Mouse (Mus musculus) right cerebral cortex, adult 2 months (tissue): ENCODE measurements around the gene Hdac7.

Source experiments
- DNase-seq, 2 experiments: peaks; one replicate each; pipeline ENCODE4 v3.0.0; 2021 to 2022; ENCODE audit warnings: low spot score in 2 of 2

The Hdac7 gene

DNA sequence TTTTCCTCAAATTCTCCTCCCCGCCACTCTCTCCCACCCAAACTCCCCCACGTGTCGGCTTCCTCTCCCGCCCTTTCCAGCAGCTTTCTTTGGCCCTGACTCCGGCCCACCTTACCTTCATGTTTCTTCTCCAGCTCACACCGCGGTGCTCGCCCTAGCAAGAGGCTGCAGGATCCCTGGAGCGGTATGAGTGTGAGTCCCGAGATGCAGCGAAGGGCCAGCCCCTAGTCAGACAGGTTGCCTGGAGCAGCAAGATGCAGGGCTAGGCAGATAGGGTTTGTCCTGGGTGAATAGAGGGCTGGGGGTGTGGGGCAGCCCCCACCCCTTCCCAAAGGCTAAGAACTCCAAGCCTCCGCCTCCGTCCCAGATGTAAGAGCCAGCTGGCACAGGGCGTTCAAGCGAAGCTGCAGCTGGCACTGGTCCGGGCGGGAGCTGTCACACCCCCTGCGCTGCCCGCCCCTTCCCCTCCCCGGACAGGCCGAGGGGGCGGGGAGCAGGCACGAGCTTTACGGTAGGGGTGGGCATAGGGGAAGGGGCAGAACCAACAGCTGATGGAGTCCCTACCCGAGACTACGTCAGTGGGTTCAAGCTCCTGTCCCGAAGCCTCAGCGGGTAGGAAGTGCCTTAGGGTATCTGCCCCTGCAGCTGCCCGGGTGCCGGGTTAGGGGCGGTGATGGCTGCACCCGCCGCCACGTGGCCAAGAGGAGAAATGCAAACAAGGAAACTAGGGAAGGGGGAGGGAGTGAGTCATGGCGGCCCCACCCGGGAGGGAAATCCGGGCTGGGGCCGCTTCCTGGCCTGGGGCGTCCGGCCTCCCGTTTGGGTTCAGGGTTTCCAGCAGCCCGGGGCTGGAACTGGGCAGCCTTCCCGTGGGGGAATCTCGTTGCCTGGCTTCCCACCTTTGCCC lies 76.8 kb downstream of the Hdac7 start, which contains the start of gene Rapgef3:
Gene Rapgef3 (minus strand): TSS at position 693 of the 907 bp plus-strand sequence.
- peak; percentile 61 to 77 for DNase-seq

DNA sequence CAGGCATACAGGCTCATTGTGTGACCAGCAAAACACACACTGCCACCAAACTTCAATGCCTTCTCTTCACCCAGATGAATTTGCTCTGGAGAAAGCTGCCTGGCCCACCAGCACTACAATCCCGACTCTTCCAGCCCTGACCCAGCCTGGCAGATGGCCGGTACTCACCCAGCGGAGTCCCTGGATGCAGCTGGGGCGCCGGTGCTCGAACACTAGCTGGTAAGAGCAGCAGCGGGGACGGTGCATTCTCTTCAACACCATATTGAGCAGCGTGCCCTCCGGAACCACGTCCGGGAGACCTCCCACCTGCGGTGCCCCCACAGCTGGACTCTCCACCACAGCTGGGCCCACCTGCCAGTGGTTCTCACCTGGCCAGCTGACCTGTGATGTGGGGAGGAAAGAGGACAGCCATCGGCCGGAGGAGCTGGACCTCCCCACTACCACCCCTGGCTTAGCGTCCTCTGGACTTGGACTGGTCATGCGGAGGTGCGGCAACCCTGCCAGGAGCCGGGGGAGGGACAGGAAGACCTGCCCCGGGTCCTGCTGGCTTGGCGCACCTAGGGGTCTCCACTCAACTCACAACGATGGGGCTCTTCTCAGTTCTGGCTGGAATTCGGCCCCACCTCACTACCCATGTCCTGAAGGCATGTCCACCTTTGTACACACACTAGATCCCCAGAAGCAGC lies 77.6 kb downstream of the Hdac7 start:
- no peak for DNase-seq

DNA sequence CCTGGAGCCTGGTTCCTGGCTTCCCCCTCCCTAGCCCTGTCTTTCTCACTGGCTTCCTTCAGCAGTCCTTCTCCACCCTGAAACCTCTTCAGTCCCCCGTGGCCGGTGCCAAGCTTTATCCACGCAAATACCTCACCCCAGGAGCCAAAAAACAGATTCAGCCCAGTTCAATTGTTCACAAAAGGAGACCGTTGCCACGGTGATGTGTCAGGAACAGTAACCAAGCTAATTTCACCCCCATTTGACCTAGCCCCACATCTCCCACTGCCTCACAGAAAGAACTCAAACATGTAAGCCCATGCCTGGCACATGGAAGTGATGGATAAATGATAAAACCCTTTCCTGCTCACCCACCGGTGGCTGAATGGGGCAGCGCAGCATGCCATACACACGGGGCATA lies 78.1 kb downstream of the Hdac7 start:
- no peak for DNase-seq

DNA sequence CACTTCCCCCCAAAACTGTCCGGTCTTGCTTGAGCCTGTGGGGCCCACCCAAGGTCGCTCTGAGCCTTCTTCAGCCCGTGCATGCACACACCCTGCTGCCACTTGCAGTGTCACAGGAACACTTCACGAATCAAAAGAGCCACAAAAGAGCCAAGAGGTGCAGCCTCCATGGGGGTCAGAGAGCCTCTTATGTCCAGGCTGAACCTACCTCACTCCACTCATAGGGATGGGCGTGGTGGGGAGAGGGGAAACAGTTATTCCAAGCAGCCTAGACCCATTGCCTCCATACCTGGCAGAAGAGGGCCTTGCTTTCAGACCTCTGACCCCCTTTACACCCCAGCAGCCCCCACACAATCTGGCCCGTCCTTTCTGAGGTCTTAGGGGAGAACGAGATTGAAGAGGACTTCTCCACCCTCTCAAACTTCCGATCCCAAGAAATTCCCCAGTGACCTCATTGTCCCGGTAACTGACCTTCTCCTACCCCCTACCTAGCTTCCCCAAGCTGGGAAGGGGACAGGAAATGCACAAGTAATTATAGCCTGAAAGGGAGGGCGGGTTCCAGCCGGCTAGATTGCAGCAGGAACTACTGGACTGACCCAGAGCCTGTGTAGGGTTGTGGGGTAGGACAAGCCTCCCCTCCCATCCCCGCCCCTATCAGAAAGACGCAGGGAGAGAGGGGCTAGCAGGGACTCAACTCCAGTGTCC lies 79.1 kb downstream of the Hdac7 start:
- no peak for DNase-seq

DNA sequence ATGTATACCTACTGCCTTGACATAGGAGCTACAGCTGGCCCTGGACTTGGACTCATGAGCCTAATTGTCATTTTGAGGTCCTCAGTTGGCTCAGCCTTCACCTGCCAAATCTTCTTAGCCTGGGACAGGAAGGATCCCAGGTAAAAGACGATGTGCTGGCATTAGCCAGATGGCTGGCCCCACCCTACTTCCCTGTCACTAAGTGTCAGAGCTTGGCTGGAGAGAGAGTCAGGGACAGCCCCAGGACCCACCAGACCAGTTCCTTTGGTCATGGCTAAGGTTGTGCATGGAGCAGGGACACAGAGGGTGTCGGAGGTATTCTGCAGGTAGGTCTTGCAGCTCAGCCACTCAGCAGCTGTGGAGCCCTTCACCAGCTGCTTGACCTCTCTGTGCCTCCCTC lies 79.8 kb downstream of the Hdac7 start:
- DNase-seq = no peak

DNA sequence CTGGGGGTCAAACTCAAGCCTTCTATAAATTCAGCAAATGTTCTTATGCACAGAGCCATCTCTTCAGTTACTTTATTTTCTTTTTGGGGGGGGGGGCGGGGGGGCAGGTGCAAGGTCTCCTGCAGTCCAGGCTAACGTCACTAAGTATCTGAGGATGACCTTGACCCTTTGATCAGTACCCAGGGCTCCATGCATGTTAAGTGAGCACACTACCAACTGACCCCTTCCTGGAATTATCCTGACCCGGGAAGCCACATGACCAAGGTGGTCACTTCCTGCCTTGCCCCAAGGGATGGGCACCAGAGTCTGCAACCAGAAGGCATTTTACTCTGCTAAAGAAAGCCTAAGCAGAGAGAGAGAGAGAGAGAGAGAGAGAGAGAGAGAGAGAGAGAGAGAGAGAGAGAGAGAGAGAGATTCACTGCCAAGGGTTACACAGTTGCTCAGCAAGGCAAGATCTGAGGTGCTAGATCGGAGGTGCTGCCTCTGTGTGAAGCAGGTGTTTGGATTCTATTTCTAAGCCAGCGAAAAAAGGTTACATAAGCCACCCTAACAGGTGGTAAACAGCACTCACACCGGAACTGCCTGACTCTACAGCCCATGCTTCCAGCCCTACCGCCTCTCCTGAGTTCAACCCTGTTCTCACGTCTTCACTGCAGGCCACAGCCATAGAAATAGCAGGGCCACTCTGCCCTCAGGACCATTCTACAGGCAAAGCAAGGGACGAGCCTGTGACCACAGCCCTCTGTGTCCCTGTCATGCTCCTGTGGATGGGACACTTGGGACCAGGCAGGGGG lies 80.8 kb downstream of the Hdac7 start:
- DNase-seq = no peak

DNA sequence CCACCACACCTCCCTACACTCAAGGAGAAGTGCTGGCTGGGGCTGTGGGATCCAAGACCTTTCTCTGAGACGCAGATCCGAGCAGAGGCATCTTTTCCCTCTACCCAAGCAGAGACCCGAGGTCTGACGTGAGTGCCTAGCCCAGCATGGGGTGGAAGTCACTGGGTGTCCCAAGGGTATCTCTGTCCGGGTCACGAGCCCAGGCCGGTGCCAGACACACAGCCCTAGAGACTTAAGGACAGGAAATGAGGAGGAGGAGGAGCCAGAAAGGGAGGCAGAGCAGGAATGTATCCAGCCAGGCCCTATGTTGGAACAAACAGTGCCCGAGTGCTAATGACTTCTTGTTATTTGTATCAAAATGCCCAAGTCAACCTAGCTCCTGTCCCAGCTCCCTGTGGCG lies 81.6 kb downstream of the Hdac7 start:
- DNase-seq = no peak

DNA sequence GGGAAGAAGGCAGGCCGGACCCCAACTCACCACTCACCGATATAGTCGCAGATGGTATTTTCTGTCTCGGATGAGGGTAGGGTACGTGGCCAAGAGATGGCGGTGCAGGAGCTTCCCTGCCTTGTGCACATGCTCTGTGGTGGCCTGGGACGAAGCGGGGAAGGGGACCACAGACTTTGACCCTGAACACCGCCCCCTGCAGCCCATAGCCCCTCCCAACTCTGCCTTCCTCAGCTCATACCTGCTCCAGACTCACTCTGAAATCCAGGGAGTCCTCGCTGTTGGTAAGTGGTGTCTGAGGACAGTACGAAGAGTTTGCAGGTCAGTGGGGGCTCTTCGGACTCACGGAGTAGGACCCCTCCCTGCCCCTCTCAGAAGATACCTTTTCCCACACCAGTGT lies 82.9 kb downstream of the Hdac7 start:
- DNase-seq = no peak

DNA sequence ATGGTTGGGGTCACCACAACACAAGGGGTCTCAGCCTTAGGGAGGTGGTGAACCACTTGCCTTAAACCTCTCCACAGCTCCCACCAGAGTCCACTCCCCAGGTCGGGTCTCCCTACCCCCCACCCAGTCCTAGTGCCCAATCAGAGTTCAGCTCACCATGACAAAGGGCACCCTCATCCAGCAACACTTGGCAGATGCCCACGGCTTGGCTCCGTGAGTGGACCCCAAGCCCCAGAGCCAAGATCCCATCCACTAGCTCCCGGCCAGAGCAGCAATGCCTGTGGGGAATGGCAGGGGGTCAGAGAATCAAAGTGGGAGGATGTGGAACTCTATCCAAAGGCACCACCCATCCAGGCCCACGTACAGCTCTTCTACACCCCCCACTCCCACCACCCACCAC lies 83.3 kb downstream of the Hdac7 start:
- DNase-seq = no peak

DNA sequence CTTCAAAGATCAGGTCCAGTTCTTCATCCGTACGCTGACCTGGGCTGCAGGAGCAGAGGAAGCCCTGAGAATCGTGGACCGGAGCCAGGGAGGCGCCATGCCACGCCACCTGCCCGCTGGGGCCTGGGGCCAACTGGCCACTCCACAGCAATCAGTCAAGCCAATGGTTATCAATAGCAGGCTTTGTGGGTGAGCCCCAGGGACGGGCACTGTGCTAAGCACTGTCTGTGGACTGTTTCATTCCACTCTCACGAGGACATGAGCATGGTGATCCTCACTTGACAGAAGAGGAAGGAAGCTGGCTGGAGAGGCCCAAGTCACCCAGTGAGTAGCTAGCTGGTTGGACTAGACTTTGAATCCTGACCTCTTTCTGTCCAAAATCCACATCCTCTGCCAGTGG lies 84.3 kb downstream of the Hdac7 start:
- peak in 1 of 2 experiments; percentile 61 for DNase-seq

DNA sequence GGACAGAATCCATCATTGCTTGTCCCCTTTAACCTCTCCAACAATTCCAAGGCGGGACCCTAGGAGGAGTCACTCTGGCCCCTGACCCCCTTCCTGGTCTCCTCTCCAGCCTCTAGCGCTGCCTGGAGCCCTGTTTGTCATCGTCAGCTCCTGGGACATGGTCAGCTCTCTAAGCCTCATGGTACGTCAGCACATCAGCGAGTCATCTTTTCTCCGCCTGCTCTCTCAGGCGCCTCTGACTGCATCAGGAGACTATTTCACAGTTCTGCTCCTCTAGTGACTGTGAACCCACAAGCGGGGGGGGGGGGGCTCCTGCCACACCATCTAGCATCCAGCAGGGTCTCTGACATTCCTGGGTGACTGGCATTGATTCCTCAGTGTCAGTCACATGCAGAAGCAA lies 88.9 kb downstream of the Hdac7 start:
- DNase-seq = no peak

DNA sequence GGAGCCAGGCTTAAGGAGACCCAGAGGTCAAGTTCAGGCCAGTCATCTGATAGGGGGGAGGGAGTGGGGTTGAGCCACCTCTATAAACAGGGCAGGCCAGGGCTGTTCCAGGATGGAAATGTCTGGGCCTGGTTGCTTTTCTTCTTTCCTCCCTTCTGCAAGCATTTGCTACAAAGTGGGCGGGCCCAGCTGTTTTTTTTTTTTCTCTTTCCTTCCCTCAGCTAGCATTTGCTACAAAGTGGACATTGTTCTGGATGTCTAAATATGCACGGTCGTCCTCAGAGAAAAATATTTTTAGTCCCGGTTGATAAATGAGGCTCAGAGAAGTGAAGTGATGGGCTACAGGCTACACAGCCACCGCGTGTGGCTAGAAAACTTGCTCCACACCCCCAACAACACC lies 89.8 kb downstream of the Hdac7 start:
- no peak for DNase-seq

DNA sequence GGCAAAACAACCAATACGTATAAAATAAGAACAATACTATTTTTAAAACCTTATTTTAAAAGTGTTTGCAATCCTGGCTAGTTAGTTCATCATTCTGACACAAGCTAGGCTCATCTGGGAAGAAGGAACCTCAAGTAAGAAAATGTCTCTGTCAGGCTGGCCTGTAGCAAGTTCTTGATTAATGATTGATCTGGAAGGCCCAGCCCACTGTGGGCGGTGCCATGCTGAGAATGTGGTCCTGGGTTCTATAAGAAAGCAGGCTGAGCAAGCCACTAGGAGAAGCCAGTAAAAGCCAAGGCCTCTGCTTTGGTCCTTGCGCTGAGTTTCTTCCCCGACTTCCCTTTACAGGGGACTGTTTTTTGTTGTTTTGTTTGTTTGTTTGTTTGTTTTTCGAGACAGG lies 91.8 kb downstream of the Hdac7 start:
- DNase-seq = no peak

DNA sequence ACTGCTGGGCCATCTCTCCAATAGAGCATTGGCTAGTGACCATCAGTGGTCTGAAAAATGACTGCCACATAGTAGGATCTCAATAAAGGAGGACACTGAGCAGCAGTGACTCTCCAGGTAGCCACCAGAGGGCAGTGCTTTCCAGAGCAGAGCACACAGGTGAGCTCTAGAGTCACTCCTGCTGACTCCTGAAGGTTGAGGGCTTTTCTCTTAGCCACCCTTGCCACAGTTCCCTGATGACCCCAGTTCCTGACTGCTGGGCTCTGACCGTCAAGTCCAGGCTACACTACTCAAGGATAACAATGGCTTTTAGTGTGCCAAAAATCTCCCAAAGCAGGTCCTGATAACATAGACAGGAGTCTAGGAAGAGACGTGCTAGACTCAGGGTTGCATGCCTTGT lies 92.6 kb downstream of the Hdac7 start:
- no peak for DNase-seq

DNA sequence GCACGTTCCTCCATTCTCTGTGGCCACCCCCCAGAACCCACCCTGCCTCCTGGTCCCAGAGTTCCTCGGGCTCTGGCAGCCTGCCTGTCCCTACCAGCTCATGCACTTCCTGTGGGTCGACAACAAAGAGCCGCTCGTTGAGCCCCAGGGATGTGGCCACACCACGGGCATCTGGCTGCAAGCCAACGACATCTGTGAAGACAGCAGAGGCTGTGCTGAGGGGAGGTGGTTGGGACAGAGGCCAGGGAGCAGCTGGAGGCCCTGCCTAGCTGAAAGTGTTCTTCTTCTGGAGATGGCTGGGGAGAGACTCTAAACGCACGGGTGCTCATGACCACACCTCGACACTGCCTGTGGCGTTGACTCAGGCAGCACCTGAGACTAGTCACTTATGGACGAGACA lies 93.6 kb downstream of the Hdac7 start:
- peak; percentile 67 to 75 for DNase-seq

DNA sequence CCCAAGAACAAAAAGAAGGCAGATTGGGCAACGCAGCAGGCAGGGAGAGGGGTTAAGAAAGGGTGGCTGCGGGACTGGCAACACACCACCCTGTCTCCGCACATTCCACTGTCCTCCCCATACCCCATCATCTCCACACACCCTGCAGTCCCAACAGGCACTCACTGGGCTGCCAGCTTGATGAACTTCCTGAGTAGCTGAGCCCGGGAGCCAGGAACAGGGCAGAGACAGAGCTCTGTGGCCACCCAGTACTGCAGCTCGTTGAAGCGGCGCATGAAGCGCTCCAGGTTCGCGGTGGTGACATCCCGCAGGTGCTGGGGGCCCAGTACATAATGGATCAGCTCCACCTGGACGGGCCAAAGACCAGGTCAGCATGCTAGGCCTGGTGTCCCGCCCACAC lies 94.5 kb downstream of the Hdac7 start:
- no peak for DNase-seq

DNA sequence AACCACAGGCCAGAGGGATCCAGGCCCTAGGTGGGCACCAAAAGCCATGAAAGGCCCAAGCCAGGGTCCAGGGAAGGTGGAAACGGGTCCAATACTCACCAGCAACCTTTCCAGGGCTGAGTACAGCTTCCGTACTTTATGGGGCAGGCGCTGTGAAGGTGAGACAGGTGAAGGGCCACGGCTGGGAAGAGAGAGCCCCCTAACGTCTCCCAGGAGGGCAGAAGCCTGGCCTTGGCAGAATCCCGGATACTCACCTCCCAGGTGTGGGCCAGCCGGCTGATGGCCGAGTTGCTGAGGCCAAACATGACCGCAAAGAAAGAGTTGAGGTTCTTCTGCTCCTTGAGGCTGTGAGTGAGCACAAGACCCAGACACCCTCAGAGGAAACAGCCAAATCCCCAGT lies 94.9 kb downstream of the Hdac7 start:
- DNase-seq = no peak

DNA sequence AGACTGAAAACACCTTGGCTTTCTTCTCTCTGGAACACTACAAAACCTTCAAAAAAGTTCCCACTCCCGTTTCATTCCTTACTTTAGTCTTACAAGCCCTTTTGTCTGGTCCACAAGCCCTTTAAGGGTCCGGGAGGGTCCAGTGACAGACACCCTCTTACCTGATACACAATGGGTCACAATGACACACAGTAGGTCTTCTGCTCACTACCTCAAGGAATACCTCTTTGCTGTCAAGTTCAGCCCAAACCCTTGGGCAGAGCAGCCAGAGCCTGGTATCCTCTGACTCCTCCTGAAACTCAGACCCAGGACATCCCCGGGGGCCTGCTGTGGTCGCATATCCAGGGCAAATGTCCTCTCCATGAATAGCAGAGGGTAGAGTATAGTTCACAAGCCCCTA lies 95.3 kb downstream of the Hdac7 start:
- DNase-seq = no peak

DNA sequence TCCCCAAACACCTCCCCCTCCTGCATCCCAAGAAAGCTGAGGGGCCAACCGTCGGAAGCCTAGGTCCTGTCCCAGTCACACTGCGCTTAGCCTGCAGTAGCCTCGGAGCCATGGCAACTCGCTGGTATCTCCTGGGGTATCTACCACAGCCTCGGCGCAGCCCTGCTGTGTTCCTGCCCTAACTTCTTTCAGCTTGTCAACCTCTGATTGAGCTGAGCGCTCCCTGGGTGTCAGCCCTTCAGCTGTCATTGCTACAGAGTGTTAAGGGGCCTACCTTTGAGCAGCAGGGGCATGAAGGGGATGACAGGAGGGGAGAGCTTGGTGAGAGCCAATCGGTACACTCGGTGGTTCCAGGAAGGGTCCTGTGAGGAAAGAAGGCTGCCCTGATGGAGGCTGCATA lies 96.0 kb downstream of the Hdac7 start:
- DNase-seq = no peak

DNA sequence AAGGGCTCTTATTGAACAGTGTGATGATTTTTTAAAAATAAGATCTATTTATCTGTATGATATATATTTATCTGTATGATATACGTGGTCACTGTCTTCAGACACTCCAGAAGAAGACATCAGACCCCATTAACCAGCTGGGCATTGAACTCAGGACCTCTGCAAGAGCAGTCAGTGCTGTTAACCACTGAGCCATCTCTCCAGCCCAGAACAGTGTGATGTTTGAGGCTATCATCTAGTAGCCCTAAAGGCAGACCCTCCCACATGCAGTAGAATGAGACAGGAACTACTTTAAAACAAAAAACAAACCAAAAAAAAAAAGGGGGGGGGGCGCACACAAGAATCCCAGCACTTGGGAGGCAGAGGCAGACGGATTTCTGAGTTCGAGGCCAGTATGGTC lies 96.8 kb downstream of the Hdac7 start:
- no peak for DNase-seq

DNA sequence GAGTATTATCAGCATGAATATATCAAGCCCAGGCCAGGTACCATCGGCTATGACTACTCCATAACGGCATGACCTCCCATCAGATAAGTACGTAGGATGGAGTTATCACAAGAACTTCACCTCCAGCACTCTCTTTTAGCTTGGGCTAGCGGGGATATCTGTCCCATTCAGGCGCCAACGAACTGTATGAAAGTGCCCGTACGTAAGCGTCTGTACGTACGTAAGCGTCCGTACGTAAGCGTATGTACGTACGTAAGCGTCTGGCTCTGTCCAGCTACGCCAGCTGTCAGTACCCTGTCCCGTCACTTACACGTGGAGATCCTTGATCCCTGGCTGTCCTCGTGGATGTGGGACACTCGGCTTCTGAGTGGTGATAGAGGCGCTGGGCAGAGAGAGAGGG lies 97.6 kb downstream of the Hdac7 start:
- no peak for DNase-seq

DNA sequence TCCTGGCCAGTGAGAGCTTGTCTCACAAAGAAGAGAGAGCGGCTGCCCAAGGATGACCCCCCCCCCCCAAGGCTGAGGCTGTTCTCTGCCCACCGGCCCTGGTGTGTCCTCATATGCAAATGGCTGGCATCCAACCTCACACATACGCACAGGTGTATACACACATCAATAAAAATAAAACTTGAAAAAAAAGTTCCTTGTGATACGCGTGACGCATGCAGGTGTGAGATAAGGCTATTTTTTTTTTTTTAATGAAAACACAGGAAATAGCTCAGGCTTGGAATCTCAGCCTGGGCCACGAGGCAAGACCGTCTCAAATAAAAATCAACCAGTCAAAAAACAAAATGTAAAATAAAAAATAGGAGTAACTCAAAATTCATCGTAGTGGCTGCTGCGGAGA lies 98.0 kb downstream of the Hdac7 start:
- no peak for DNase-seq
